Mouse (Mus musculus) lung, embryonic 15.5 days (tissue): ENCODE data around the gene Adamts8. TPM values are rescaled to one million over a fixed set of nuclear protein-coding genes. Genes with fewer than 3 reads are reported as not detected.

Experiments used
- ATAC-seq: fragments of 200-750 bp; cut with Nextera tagmentation; 2 replicates; pipeline ENCODE4 v1.8.0; 2017; ENCODE audit warnings: moderate number of reproducible peaks, borderline replicate concordance; ENCODE audit not compliant: low FRiP score, low TSS enrichment; ENCODE audit errors: extremely low read depth
- H3K27ac ChIP-seq: fragments of 300-500 bp; sonication (generic); 2 replicates; pipeline ENCODE4 v1.5.1; 2015; ENCODE audit warnings: moderate library complexity, mild to moderate bottlenecking, inconsistent platforms
- H3K27me3 ChIP-seq: fragments of 300-500 bp; sonication (generic); 2 replicates; pipeline ENCODE4 v1.6.1; 2015; ENCODE audit warnings: inconsistent platforms
- H3K36me3 ChIP-seq: fragments of 300-500 bp; sonication (generic); 2 replicates; pipeline ENCODE4 v1.6.1; 2015; ENCODE audit warnings: inconsistent platforms
- H3K4me1 ChIP-seq: fragments of 300-500 bp; sonication (generic); 2 replicates; pipeline ENCODE4 v1.6.1; 2015; ENCODE audit warnings: inconsistent platforms
- H3K4me2 ChIP-seq: fragments of 300-500 bp; sonication (generic); 2 replicates; pipeline ENCODE4 v1.6.1; 2015; ENCODE audit warnings: inconsistent platforms, mild to moderate bottlenecking, moderate library complexity
- H3K4me3 ChIP-seq: fragments of 300-500 bp; sonication (generic); 2 replicates; pipeline ENCODE4 v1.5.1; 2015; ENCODE audit warnings: mild to moderate bottlenecking, inconsistent platforms
- H3K9ac ChIP-seq: fragments of 300-500 bp; sonication (generic); 2 replicates; pipeline ENCODE4 v1.6.1; 2015; ENCODE audit warnings: inconsistent platforms
- H3K9me3 ChIP-seq: fragments of 300-500 bp; sonication (generic); 2 replicates; pipeline ENCODE4 v1.6.1; 2016; ENCODE audit warnings: inconsistent platforms
- WGBS: fragments of 180-500 bp; shearing (Covaris S2); methylation state at CpG from one replicate; pipeline ENCODE4 v1.1.7; 2015; 5-methylcytosine and 5-hydroxymethylcytosine counted together
- polyA plus RNA-seq: library from polyadenylated mRNA; unstranded; fragments of >200 nt; fragmentation: Nextera tagmentation; extraction: Ambion mirVana; gene quantifications from 2 replicates; pipeline ENCODE4 v1.2.1, GENCODE M21; 2015

Gene Adamts8
- polyA plus RNA-seq, 1 experiment from 2014 or later, result 5.8 TPM

DNA sequence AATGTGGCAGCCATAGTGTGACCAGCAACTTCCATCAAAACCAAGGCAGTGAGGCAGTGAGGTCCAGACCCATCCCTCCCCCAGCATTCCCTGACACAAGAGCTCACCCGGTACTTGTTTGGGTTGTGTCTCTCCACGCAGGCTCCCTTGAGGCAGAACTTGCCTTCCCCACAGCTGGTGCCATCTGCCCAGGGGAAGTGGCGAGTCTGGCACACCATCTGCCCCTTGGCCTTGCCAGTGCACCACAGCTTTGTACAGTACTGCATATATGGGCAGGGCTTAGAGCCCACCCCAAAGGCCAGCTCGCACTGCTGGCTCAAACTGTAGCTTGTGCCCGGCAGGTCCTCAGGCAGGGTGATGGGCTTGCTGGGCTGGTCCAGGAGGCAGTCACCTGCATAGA, 31.9 kb upstream of the Adamts8 start:
- Histone ChIP-seq H3K9me3 (no peaks in the 10 kb centered on the region), H3K4me1 (peaks cover 7% of the 10 kb centered on the region; the same call in 1 of the 2 replicates), H3K4me3 (no peak overlapping the region), H3K4me2 (no peak overlapping the region), H3K27me3 (no peaks in the 10 kb centered on the region), H3K27ac (no peak overlapping the region), H3K9ac (no peak overlapping the region), H3K36me3 (no peaks in the 10 kb centered on the region)
- 83% methylated on average over 5 of the region's 5 CpGs for WGBS
- no peak for ATAC-seq

- Histone ChIP-seq H3K27me3 (no peaks in the 10 kb centered on the region), H3K9ac (no peak overlapping the region), H3K4me3 (no peak overlapping the region), H3K4me1 (peaks cover 7% of the 10 kb centered on the region; the same call in 1 of the 2 replicates), H3K27ac (no peak overlapping the region), H3K4me2 (no peak overlapping the region), H3K36me3 (no peaks in the 10 kb centered on the region), H3K9me3 (no peaks in the 10 kb centered on the region)
- 35% methylated on average over 3 of the region's 3 CpGs for WGBS
- ATAC-seq, result no peak
Measured at GRCm38 (mm10) chr9:30912161-30912560, 30.2 kb upstream of the Adamts8 start.

DNA sequence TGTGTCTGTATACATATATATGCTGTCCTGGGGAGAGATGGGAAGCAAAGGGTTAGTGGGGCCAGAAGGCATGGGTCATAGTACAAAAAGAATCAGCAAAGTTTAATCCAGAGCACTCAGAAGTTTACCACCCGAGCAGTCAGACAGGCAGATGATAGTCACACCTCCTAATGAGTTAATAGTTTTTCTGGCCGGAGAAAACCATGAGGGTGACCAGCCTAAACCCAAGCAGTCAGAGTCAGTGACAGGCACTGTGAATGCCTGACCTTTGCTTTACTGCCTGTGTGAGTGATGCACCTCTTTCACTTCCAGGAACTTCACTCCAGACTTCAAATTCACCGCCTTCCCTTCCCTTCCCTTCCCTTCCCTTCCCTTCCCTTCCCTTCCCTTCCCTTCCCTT, 28.9 kb upstream of the Adamts8 start:
- 63% methylated on average over 3 of the region's 3 CpGs for WGBS
- H3K27me3 ChIP-seq, result no peaks in the 10 kb centered on the region

DNA sequence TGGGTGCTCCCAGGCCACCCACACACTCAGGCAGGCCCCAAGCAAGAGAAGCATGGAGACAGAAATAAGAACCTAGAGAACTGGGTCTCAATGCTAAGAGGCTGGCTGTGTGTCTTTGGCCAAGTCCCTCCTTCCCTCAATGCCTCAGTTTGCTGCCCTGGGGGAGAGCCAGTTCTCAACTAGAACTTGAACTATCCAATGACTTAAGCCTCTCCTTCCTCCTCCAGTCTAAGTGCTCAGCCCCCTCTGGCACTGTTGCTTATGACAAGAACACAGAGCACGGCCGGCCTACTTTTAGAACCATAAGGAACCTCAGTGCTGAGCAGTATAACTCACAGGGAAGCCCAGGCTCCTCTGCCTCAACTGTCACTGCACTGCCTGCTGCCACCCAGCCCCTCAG, 28.1 kb upstream of the Adamts8 start:
- H3K9ac ChIP-seq, result no peak overlapping the region
- no peak overlapping the region for H3K27ac ChIP-seq
- peaks cover 19% of the 10 kb centered on the region for H3K4me1 ChIP-seq
- no peak for ATAC-seq
- H3K9me3 ChIP-seq, result no peaks in the 10 kb centered on the region
- H3K4me2 ChIP-seq, result no peak overlapping the region
- no peaks in the 10 kb centered on the region for H3K36me3 ChIP-seq
- 83% methylated on average over 2 of the region's 2 CpGs for WGBS
- H3K27me3 ChIP-seq, result peaks cover under 1% of the 10 kb centered on the region; the same call in 1 of the 2 replicates
- H3K4me3 ChIP-seq, result no peak overlapping the region

More for the DNA sequence above, 28.9 kb upstream of the Adamts8 start:
- peaks cover 11% of the 10 kb centered on the region; the same call in 1 of the 2 replicates for H3K4me1 ChIP-seq
- H3K27ac ChIP-seq, result no peak overlapping the region
- H3K4me3 ChIP-seq, result no peak overlapping the region
- H3K36me3 ChIP-seq, result no peaks in the 10 kb centered on the region
- H3K9ac ChIP-seq, result no peak overlapping the region
- no peak overlapping the region for H3K4me2 ChIP-seq
- H3K9me3 ChIP-seq, result no peaks in the 10 kb centered on the region
- no peak for ATAC-seq

DNA sequence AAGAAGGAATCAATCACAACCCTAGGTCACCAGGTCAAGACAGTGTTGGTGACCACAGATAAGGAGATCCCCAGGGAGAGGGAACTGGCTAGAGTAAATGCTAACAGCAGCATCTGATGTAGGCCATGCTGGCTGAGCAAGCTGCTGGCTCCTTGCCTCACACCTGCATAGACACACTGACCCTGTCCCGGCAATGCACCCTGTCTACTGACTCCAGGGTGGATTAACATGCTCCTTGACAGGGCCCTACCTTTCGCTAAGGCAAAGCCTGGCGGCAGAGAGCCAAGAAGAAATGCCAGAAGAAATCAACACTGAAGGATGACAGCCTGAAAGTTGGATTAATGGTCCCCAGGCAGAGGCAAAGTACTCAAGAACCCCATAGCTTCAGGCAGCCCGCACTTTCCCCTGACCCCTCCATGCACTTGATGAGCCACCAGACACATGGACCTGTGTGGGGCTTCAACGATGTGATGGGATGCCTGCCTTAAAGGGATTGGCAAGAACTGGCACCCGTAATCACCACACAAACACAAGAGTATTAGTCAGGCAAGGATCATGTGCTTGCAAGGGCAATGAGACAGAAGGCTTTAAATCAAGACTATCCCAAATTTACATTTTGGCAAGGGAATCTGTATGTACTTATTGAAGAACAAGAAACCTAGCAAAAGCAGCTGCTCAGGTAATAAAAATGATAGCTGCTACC, 25.9 kb upstream of the Adamts8 start:
- ATAC-seq, result no peak
- H3K9ac ChIP-seq, result no peak overlapping the region
- no peaks in the 10 kb centered on the region for H3K36me3 ChIP-seq
- no peaks in the 10 kb centered on the region for H3K9me3 ChIP-seq
- peaks cover 23% of the 10 kb centered on the region for H3K4me1 ChIP-seq
- no peak overlapping the region for H3K4me3 ChIP-seq
- no peak overlapping the region for H3K4me2 ChIP-seq
- 48% methylated on average over 6 of the region's 6 CpGs for WGBS
- H3K27ac ChIP-seq, result no peak overlapping the region
- peaks cover 19% of the 10 kb centered on the region for H3K27me3 ChIP-seq

- Histone ChIP-seq H3K9ac (no peak overlapping the region), H3K4me2 (peak overlapping the region; percentile 31), H3K4me1 (peaks cover 29% of the 10 kb centered on the region), H3K27ac (no peak overlapping the region), H3K36me3 (no peaks in the 10 kb centered on the region), H3K9me3 (no peaks in the 10 kb centered on the region), H3K4me3 (no peak overlapping the region), H3K27me3 (peaks cover 42% of the 10 kb centered on the region)
- 41% methylated on average over 12 of the region's 12 CpGs for WGBS
- ATAC-seq, result no peak
Measured at GRCm38 (mm10) chr9:30918466-30919356, 23.7 kb upstream of the Adamts8 start.

DNA sequence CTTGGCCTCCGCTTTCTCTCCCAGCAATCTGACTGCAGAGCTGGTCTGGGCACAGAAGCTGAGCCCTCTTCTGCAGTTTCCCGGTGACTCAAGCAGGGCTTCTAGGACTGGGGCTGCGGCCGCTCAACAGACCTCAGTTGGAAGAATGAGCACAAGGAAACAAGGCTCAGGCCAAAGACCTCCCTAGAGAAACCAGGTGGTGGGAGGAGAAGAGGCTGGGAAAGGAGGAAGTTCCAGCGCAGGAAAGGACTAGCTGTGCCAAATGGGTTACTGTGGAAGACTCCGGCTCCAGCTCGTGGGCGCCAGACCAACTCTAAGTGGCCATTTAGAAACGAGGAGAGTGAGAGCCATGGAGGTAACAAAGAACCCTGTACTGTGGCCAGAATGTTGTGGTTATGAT, 22.7 kb upstream of the Adamts8 start:
- H3K36me3 ChIP-seq, result no peaks in the 10 kb centered on the region
- H3K27me3 ChIP-seq, result peaks cover 49% of the 10 kb centered on the region
- WGBS, result 77% methylated on average over 9 of the region's 9 CpGs
- peak overlapping the region; percentile 22; the same call in 1 of the 2 replicates for H3K4me2 ChIP-seq
- H3K9ac ChIP-seq, result no peak overlapping the region
- no peaks in the 10 kb centered on the region for H3K9me3 ChIP-seq
- ATAC-seq, result no peak
- no peak overlapping the region for H3K27ac ChIP-seq
- peaks cover 29% of the 10 kb centered on the region for H3K4me1 ChIP-seq
- no peak overlapping the region for H3K4me3 ChIP-seq

DNA sequence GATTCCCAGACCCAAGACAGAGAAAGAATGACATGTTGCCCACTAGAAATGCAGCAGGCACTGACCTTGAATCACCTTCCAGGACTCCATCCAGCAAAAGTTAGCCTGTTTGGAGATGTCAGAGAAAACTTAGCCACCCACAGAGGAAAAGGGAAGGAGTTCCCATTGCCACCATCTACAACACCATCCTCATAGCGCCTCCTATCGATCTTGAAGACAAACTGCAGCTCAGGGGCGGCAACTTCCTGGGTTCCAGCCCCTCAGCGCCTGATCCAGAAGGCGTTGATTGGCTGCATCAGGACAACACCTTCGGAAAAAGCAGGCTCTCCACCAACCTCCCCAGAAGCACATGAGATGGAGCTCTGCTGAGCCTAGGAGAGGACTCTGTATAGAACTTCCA, 21.6 kb upstream of the Adamts8 start:
- peak overlapping the region; percentile 89 for H3K4me2 ChIP-seq
- peaks cover 29% of the 10 kb centered on the region for H3K4me1 ChIP-seq
- peak overlapping the region; percentile 46 for H3K4me3 ChIP-seq
- H3K27ac ChIP-seq, result no peak overlapping the region
- H3K9ac ChIP-seq, result no peak overlapping the region
- 28% methylated on average over 6 of the region's 6 CpGs for WGBS
- H3K27me3 ChIP-seq, result peaks cover 49% of the 10 kb centered on the region
- H3K36me3 ChIP-seq, result no peaks in the 10 kb centered on the region
- no peaks in the 10 kb centered on the region for H3K9me3 ChIP-seq
- no peak for ATAC-seq

- H3K36me3 ChIP-seq, result no peaks in the 10 kb centered on the region
- peak overlapping the region; percentile 89 for H3K4me2 ChIP-seq
- 3% methylated on average over 56 of the region's 56 CpGs for WGBS
- H3K4me1 ChIP-seq, result peaks cover 29% of the 10 kb centered on the region
- peak overlapping the region; percentile 46 for H3K4me3 ChIP-seq
- no peak for ATAC-seq
- H3K9ac ChIP-seq, result peak overlapping the region; percentile 43
- peaks cover 49% of the 10 kb centered on the region for H3K27me3 ChIP-seq
- H3K27ac ChIP-seq, result no peak overlapping the region
- H3K9me3 ChIP-seq, result no peaks in the 10 kb centered on the region
Measured at GRCm38 (mm10) chr9:30921261-30922103, 20.9 kb upstream of the Adamts8 start.

DNA sequence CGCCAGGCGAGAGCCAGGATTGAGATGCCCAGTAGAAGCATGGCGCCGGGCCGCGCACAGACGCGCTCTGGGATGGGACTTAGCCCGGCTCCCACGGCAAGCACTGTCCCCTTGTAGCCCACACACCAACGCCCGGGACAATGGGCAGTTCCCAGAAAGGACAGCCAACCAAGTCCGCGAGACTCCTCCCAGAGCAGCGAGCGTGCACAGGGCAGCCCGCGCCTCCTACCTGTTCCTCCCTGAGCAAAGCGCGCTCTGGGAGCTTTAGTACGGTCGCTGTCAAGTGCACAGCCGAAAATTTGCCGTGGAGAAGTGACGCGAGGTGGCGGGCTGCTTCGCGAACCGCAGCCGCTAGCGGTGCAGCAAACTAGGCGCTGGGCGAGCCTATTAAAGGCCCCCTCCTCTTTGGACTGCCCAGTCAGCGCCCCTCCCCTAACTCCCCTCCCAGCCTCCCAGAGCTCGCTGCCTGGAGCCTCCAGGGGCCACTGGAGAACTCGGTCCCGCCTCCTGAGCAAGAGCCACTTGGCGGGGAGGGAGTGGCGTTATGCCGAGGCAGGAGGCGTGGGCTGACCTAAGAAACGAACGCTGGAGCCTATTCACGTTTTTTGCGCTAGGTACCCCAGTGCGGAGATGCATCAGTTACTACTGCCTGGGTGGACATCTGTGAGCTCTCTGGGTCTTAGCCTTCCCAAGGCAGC, 20.0 kb upstream of the Adamts8 start, which contains the start of gene Adamts15:
Gene Adamts15, minus strand, starts transcription at position 256 of the 698 bp plus-strand sequence.
- WGBS, result 1% methylated on average over 46 of the region's 47 CpGs
- Histone ChIP-seq H3K4me1 (peaks cover 29% of the 10 kb centered on the region), H3K36me3 (no peaks in the 10 kb centered on the region), H3K9me3 (no peaks in the 10 kb centered on the region), H3K4me3 (peak within 1 kb of the TSS; percentile 46), H3K27me3 (peaks cover 49% of the 10 kb centered on the region), H3K4me2 (peak within 1 kb of the TSS; percentile 89), H3K9ac (peak within 1 kb of the TSS; percentile 43), H3K27ac (0 out of 2 replicates have a peak within 1 kb of the TSS, but pooled peaks have one; percentile 7)
- peak; percentile 88 for ATAC-seq

DNA sequence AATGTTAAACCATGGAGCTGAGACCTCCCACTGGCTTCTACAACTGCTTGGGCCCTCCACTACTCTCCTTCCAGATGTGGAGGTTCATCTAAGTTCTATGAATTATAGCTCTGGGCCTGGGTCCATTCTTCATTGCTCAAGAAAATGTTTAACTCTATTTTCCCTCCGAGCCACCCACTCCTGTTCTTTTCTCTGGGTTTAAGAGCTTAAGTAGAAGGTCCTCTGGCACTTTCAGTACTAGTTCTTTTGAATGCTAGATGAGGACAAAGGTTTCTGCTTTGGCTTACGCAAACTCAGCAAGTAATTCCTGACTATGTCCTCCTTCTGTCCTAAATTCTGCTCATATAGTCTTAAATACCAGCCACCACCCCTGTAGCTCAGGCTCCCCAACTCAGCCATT, 13.6 kb upstream of the Adamts8 start:
- Histone ChIP-seq H3K4me3 (no peak overlapping the region), H3K9me3 (no peaks in the 10 kb centered on the region), H3K27me3 (peaks cover 6% of the 10 kb centered on the region), H3K4me2 (no peak overlapping the region), H3K4me1 (0 out of 2 replicates have a peak, but pooled peaks cover 3% of the 10 kb centered on the region), H3K27ac (no peak overlapping the region), H3K36me3 (no peaks in the 10 kb centered on the region), H3K9ac (no peak overlapping the region)
- no peak for ATAC-seq
- 90% methylated on average over 2 of the region's 2 CpGs for WGBS
